Mouse (Mus musculus) cortical plate, adult 2 months (tissue): ENCODE results near the gene Efemp2.

Source experiments
- CTCF ChIP-seq: fragments of 200-500 bp; IDR thresholded peaks from 2 replicates; pipeline ENCODE4 v1.5.1; 2011; ENCODE audit warnings: mild to moderate bottlenecking, control low read depth, low read length; ENCODE audit not compliant: insufficient read depth; ENCODE audit errors: extremely low read depth
- POLR2A ChIP-seq: fragments of 200-500 bp; IDR thresholded peaks from 2 replicates; pipeline ENCODE4 v1.6.1; 2011; ENCODE audit warnings: mild to moderate bottlenecking, low read length, control low read depth; ENCODE audit not compliant: insufficient read depth; ENCODE audit errors: extremely low read depth

DNA sequence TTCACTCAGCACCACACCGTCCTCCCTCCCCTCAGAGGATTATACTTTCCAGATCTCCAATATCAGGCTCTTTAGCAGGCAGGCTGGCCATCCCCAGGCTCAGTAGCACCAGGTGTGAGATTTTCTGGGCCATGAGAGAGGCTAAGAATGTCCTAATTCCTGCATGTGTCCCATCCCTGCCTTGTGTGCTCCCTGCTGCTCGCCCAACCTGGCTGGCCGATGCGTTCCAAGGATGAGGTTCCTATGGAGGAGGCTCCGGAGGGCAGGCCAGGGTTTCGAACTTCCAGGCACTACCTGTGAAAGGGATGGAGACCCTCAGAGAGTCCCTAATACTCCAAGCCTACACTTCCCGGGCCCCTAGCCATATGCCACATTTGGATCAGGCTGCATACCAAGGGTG is 12.1 kb downstream of the Efemp2 start:
- TF ChIP-seq CTCF (no peak), POLR2A (no peak)
